Mouse (Mus musculus): ENCODE measurements around the gene AC129217.1. TPM values are rescaled to one million over a fixed set of nuclear protein-coding genes. Genes with fewer than 3 reads are reported as not detected.

The AC129217.1 gene
- polyA plus RNA-seq (2012; rRNA removed) = 2.4 TPM in 1 of 2 replicates, not detected in the other

DNA sequence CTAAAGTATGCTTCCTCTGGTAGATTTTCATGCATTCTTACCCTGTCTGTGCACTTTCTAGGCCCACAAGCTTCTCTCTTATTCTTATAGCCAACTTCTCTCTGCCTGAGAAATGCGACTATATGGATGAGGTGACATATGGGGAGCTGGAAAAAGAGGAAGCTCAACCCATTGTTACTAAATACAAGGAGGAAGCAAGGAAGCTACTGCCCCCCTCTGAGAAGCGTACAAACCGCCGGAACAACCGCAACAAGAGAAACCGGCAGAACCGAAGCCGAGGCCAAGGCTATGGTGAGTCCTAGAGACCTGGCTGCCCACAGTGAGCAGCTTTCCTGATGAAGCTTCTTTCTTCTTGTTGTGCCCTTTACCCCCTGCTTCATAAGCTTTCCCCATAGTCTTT is at the start of gene AC129217.1:
Gene AC129217.1 (plus strand): TSS at position 114 of the 400 bp plus-strand sequence.

DNA sequence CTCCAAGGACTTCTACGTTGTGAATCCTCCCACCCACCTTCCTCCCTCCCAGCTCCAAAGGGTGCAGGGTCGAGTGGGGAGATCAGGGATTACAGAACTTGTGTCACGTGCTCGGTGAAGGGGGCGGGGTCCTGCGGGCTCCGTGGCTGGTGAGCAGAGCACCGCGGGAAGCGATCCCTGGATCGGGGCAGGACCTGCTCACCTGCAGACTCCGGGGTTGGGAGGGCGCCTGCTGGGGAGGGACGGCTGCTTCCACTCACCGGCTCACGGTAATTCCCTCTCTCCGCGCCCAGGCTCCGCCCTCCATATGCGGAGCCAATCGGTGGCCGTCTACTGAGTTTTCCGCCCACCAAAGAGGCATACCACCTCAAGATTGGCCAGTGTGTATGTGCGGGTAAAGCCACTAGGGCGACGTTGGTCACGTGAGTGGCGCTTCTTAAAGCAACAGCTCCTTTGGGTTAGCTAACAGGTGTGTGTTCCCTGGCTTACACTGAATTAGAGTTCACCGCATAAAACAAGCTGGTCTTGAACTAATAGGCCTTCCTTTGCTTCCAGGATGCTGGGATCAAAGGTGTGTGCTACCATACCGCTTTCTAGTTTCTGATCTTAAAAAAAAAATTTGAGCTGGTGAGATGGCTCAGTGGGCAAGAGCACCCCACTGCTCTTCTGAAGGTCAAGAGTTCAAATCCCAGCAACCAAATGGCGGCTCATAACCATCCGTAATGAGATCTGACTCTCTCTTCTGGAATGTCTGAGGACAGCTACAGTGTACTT is 43.4 kb upstream of the AC129217.1 start, which contains the start of gene Taf6l:
Gene Taf6l (minus strand): TSS at position 410 of the 774 bp plus-strand sequence.

DNA sequence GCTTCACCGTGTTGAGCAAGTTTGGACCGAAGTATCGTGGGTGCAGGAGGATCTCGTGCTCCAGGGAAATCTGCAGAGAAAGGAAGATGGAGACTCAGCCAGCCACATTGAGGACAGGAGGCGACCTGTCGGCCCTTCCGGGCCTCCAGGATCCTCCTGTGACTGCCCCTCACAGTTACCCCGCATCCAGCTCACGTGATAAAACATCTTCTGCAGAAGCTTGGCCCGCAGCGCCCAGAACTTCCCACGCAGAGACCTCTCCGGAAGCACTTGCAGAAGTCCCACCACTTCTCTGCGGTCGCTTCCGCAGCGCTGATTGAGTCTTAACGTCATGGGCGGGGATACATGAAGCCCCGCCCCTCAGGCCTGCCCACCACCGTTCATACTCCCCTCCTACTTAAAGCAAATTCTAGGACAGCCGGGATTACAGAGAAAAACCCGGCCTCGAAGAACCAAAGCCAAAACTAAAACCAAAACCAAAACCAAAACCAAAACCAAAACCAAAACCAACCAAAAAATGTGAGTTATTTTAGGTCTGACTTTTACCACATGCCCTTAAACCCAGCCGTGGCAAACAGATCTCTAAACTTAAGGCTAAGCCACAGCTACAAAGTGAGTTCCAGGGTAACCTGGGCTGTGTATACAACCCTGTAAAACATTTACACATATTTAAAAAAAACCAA is 31.2 kb upstream of the AC129217.1 start, which contains the start of gene Polr2g:
Gene Polr2g (minus strand): TSS at position 314 of the 683 bp plus-strand sequence.

DNA sequence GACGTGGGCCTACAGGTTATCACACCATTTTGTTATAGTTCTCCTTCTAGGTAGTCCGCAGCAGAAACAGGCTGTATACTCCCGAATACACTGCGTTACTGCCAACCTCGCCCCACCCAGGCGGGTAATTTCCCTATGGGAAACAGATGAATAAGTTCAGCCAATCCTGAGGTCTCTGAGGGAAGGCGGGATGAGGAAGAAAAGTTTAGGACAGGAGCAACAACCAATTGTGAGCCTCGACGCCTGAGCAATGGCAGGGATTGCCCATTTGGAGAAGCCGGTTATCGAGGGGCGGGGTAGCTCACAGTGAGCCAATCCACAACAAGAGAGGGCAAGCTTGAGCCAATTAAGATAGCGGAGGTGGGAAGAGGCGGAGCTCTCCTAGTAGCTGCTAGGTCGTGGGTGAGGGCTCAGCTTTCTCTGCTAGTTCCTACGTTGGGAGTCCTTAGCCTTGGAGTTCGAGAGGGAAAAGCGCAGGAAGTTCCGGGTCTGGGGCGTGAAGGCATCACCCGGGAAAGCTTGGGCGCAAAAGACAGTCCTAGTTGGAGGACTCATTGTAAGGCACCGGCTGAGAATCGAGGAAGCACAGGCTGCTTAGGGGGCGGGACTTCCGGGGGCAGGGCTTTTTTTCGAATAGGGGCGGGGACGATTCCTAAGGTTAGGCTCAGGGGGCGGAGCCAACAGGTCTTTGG is 27.3 kb upstream of the AC129217.1 start, which contains the start of gene Zbtb3:
Gene Zbtb3 (plus strand): TSS at position 426 of the 692 bp plus-strand sequence.

GRCm38 (mm10) chr19:8818801-8819595 is 10.6 kb upstream of the AC129217.1 start, which contains the start of gene Ttc9c:
Gene Ttc9c (minus strand): TSS chr19:8819333.

GRCm38 (mm10) chr19:8819596-8820423 is 9.8 kb upstream of the AC129217.1 start, which contains the start of gene Hnrnpul2:
Gene Hnrnpul2 (plus strand): TSS chr19:8820010.

GRCm38 (mm10) chr19:8837251-8837791 is 7.7 kb downstream of the AC129217.1 start, which contains the start of gene Bscl2:
Gene Bscl2 (plus strand): TSS chr19:8837467.

GRCm38 (mm10) chr19:8839103-8839907 is 9.7 kb downstream of the AC129217.1 start, which contains the start of gene Gng3:
Gene Gng3 (minus strand): TSS chr19:8839194.

DNA sequence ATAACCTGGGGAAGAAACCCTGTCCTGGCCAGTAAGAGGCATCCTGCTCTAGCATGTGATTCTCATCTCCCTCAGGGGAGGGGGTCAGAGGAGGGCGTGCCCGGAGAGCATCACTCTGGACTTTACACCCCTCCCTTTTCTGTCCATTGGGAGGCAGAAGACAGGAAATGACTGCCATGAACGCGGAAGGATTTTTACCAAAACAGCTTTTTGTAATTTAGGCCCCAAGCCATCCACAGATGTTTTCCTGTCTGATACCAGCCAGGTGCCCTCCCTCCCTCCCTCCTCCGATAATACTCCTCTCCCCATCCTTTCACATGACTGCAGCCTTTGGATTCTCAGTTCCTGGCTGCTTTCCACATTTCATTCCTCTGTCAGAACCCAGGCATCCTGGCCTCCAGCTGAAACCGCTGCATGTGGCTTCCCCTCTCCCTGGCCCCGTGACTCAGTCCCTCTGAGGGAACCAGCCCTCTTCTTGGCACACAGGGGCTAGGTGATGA is 20.9 kb downstream of the AC129217.1 start, which contains the start of gene Lrrn4cl:
Gene Lrrn4cl (plus strand): TSS at position 367 of the 500 bp plus-strand sequence.

DNA sequence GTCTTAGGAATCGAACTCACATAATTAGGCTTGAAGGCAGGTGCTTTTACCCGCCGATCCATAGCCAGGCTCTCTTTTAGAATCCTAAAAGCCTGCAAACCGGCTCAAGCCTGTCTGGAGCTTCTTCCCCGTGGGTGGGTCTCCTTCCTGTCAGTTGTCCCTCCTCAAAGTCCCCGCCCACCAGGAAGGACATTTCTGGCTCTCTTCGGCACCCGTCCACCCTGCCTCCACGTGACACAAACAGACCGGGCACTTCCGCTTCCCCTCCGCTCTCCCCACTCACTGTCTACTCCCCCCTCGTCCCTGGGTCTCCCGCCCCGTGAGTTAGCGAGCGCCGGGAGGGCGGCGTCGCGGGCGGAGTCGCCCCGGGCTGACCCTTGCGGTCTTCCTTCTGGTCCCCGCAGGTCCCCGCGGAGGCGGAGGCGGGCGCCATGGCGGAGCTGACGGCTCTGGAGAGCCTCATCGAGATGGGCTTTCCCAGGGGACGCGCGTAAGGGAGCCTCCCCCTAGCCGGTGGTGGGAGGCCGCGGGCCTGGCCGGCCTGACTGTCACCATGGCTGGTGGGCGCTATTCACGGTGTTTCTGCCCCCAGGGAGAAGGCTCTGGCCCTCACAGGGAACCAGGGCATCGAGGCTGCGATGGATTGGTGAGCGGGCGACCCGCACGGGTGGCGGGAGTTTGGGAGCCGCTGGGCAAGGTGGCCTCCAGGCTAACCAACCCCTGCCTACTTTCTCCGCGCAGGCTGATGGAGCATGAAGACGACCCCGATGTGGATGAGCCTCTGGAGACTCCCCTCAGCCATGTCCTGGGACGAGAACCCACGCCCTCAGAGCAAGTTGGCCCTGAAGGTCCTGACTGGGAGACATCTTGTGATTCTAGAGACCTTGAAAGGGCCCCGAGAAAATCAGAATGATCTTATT is 42.0 kb downstream of the AC129217.1 start, which contains the start of gene Ubxn1:
Gene Ubxn1 (plus strand): TSS at position 230 of the 920 bp plus-strand sequence.

GRCm38 (mm10) chr19:8880311-8881033 is 50.9 kb downstream of the AC129217.1 start, which contains the start of gene Uqcc3:
Gene Uqcc3 (minus strand): TSS chr19:8880923.

DNA sequence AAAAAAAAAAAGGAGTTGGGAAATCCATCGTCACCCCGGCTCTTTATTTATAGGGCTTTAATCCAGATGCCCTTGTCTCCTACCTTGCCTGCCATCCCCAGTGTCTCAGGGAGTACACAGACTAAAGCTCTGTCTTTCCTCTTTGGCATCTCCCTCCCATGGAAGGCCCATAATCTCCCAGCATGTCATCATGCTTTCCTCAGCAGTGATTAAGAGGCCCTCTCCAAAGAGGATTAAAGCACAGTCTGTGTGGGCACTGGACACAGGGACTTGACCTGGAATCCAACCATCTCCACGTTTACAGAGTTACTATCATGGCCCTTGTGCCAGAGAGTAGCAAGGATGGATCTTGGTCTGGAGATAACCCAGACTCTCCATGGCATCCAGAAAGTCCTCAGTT is 54.0 kb downstream of the AC129217.1 start, which contains the start of the genes Lbhd1 and Gm49403:
Gene Lbhd1 (plus strand): TSS at position 117 of the 400 bp plus-strand sequence.
Gene Gm49403 (plus strand): TSS at position 315 of the 400 bp plus-strand sequence.

DNA sequence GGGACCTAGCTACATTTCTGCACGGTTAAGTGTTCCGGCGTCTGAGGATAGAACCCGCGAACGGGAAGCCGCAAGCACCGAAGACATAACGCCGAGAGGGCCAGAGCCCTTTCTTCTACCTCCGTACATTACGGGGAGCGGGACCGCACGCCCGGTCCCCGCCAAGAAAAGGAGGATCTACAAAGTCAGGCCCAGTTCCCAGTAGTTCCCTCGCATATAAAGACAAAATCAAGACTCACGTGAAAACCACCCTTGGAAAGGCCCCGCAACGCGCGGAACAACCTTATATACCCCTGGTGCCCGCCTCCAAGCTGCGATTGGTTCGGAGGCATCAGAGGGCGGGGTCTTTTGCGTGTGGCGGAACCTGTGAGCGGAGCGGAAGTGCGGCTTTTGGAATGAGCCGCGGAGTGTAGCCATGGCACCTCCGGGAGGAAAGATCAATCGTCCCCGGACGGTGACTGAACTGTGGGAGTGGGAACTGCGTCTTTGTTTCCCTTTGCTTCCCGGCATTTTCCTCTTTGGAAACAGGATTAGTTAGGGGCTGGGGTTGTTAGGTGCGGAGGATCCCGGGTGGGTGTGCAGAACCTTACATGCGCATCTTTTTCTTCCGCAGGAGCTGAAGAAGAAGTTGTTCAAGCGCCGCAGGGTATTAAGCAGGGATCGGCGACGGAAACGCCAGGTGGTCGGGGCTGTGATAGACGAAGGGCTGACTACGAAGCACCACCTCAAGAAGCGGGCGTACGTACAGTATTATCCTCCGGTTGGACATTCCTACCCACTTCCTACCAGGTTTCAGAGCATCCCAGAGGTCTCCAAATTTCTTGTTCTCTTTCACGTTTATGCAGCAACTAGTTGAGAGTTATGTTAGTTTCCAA is 59.2 kb downstream of the AC129217.1 start, which contains the start of the genes 1810009A15Rik and Gm49416:
Gene 1810009A15Rik (plus strand): TSS at position 343 of the 875 bp plus-strand sequence.
Gene Gm49416 (plus strand): TSS at position 416 of the 875 bp plus-strand sequence.

